Mouse (Mus musculus): ENCODE measurements around the gene Trim7.

- TF ChIP-seq CTCF (IDR thresholded peaks at IDR 0.05; ENCODE audit: extremely low read depth, insufficient read depth, insufficient read length, insufficient replicate concordance) (no peak), POLR2A (IDR thresholded peaks at IDR 0.05; ENCODE audit: low read depth, low read length) (no peak)
These were observed 26.7 kb upstream of the Trim7 start for GRCm38 (mm10) chr11:48798984-48799920.
